Mouse (Mus musculus) embryo, embryonic 10.5 days (tissue): ENCODE data around the gene Mmadhc.

Experiments used
- DNase-seq: peaks from one replicate; pipeline ENCODE4 v3.0.0-alpha.2; 2015; ENCODE audit warnings: low spot score

Mmadhc gene

DNA sequence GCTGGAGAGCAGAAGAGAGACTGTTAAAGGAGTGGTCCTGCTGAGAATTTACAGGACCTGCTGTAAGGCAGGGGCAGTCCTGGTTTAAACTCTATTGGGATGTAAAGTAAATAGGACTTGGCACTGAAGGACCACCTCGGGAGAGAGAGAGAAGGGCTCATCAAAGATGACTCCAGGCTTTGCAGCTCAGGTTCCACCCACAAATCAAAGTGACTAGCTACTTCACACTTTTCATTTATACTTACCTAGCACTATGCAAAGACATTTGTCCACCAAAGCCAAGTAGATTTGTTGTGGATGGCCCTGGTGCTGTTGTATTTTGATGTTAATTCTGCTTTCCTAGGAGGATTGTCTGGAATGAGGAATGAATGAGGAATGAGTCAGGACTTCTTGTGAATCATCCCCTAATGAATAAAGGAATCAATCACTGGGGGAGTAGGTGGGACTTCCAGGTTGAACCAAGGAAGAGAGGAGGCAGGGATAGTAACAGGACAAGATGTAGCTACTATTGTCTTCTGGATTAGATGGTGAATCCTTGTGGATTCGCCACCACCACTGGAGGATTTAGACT, 31.3 kb downstream of the Mmadhc start:
- DNase-seq = no peak

- no peak for DNase-seq
Measured at GRCm38 (mm10) chr2:50264059-50264458, 32.5 kb downstream of the Mmadhc start.

GRCm38 (mm10) chr2:50254955-50255354, 41.6 kb downstream of the Mmadhc start:
- DNase-seq = no peak

- no peak for DNase-seq
Measured at GRCm38 (mm10) chr2:50248551-50248950, 48.0 kb downstream of the Mmadhc start.

GRCm38 (mm10) chr2:50233491-50233890, 63.1 kb downstream of the Mmadhc start:
- no peak for DNase-seq
